Mouse (Mus musculus) heart, embryonic 13.5 days (tissue): ENCODE measurements around the gene Mrtfa. TPM values are rescaled to one million over a fixed set of nuclear protein-coding genes. Genes with fewer than 3 reads are reported as not detected.

Source experiments
- ATAC-seq: fragments of 200-750 bp; cut with Nextera tagmentation; 2 replicates; pipeline ENCODE4 v1.8.0; 2017; ENCODE audit warnings: moderate TSS enrichment; ENCODE audit not compliant: insufficient number of reproducible peaks, low FRiP score, low TSS enrichment; ENCODE audit errors: extremely low read depth
- H3K27ac ChIP-seq: fragments of 300-500 bp; sonication (generic); replicated peaks from 2 replicates; pipeline ENCODE4 v1.5.1; 2015; ENCODE audit warnings: moderate library complexity, mild to moderate bottlenecking, inconsistent platforms
- H3K27me3 ChIP-seq: fragments of 300-500 bp; sonication (generic); replicated peaks from 2 replicates; pipeline ENCODE4 v1.6.1; 2015; ENCODE audit warnings: mild to moderate bottlenecking, inconsistent platforms
- H3K36me3 ChIP-seq: fragments of 300-500 bp; sonication (generic); 2 replicates; pipeline ENCODE4 v1.6.1; 2015; ENCODE audit warnings: mild to moderate bottlenecking, inconsistent platforms
- H3K4me1 ChIP-seq: fragments of 300-500 bp; sonication (generic); 2 replicates; pipeline ENCODE4 v1.6.1; 2015; ENCODE audit warnings: inconsistent platforms
- H3K4me2 ChIP-seq: fragments of 300-500 bp; sonication (generic); 2 replicates; pipeline ENCODE4 v1.6.1; 2015; ENCODE audit warnings: inconsistent platforms, mild to moderate bottlenecking, moderate library complexity
- H3K4me3 ChIP-seq: fragments of 300-500 bp; sonication (generic); 2 replicates; pipeline ENCODE4 v1.5.1; 2015; ENCODE audit warnings: moderate library complexity, mild to moderate bottlenecking, inconsistent platforms
- H3K9ac ChIP-seq: fragments of 300-500 bp; sonication (generic); 2 replicates; pipeline ENCODE4 v1.6.1; 2015; ENCODE audit warnings: inconsistent platforms, mild to moderate bottlenecking, moderate library complexity
- H3K9me3 ChIP-seq: fragments of 300-500 bp; sonication (generic); 2 replicates; pipeline ENCODE4 v1.6.1; 2016; ENCODE audit warnings: inconsistent platforms
- WGBS: fragments of 180-500 bp; shearing (Covaris S2); methylation state at CpG from one replicate; pipeline ENCODE4 v1.1.7; 2015; ENCODE audit warnings: mixed read lengths; 5-methylcytosine and 5-hydroxymethylcytosine counted together
- polyA plus RNA-seq: library from polyadenylated mRNA; unstranded; fragments of >200 nt; fragmentation: Nextera tagmentation; extraction: Ambion mirVana; gene quantifications from 2 replicates; pipeline ENCODE4 v1.2.1, GENCODE M21; 2015

Gene Mrtfa
- polyA plus RNA-seq, 1 experiment from 2014 or later, result 13.9 TPM

DNA sequence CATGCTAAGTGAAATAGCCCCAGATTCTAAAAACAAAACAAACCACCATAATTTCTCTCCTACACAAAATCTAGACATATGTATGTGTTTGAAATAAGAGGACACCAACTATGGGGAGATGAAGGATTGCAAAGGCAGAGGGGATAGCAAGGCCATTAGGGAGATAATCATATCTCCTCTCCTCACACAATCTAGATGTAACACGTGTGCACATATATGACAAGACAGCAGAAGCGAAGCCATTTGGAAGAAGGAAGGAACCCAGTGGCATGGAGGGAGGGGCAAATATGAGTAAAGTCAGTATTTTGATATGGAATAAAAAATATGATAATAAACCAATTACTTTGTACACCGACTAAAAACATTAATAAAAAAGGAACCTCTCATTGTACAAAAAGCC, 91.9 kb downstream of the Mrtfa start:
- WGBS, result 71% methylated on average over 3 of the region's 3 CpGs
- H3K4me1 ChIP-seq, result peaks cover 46% of the 10 kb centered on the region
- no peak overlapping the region for H3K4me3 ChIP-seq

DNA sequence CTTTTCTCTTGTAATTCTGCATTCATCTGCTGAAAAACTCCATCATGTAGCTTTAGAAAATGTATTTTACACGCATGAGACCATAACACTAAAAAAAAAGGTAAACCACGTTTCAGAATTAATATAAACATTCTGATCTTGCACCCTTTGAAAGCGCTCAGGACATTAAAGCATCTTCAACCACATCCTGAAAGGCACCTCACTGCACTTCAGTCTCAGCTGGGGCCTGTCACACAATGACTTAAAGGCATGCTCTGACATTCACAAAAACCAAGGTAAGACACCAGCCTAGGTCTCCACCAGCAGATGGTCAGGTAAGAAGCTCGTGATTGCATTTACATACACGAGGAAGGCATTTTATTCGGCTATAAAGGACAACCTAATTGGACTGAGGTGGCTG, 92.7 kb downstream of the Mrtfa start:
- H3K27ac ChIP-seq, result peak overlapping the region; percentile 67; the same call in 1 of the 2 replicates
- 75% methylated on average over 6 of the region's 6 CpGs for WGBS

More for the DNA sequence above, 91.9 kb downstream of the Mrtfa start:
- Histone ChIP-seq H3K4me2 (no peak overlapping the region), H3K27me3 (no peaks in the 10 kb centered on the region), H3K27ac (no peak overlapping the region), H3K9me3 (no peaks in the 10 kb centered on the region), H3K9ac (no peak overlapping the region), H3K36me3 (no peaks in the 10 kb centered on the region)
- ATAC-seq, result no peak

DNA sequence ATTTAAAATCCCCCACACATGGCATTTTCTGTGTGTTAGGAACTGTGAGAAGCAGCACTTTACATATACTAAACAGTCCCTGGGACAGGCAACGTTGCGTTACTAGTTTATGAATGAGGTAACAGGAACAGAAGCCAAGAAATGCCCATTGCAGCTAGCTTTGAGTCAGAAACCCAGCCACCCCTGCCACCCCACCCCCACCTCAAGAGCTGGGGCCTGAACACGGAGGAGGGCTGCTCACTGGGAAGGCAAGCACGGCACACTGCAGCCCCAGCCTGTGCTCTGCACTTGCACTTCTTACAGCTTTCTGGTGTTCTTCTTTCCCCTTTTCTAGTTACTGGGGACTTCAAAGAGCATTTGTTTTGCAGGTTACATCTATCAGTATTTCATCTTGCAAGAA, 93.1 kb downstream of the Mrtfa start:
- H3K4me1 ChIP-seq, result peaks cover 34% of the 10 kb centered on the region
- no peaks in the 10 kb centered on the region for H3K36me3 ChIP-seq
- no peak for ATAC-seq
- no peak overlapping the region for H3K4me2 ChIP-seq
- 19% methylated on average over 4 of the region's 4 CpGs for whole genome bisulfite sequencing
- no peaks in the 10 kb centered on the region for H3K27me3 ChIP-seq
- peak overlapping the region; percentile 67 for H3K27ac ChIP-seq
- H3K9me3 ChIP-seq, result no peaks in the 10 kb centered on the region
- no peak overlapping the region for H3K4me3 ChIP-seq
- H3K9ac ChIP-seq, result no peak overlapping the region

More for the DNA sequence above, 92.7 kb downstream of the Mrtfa start:
- Histone ChIP-seq H3K4me1 (peaks cover 38% of the 10 kb centered on the region), H3K9me3 (no peaks in the 10 kb centered on the region), H3K4me3 (no peak overlapping the region), H3K27me3 (no peaks in the 10 kb centered on the region), H3K4me2 (no peak overlapping the region), H3K36me3 (no peaks in the 10 kb centered on the region), H3K9ac (no peak overlapping the region)
- ATAC-seq, result no peak

DNA sequence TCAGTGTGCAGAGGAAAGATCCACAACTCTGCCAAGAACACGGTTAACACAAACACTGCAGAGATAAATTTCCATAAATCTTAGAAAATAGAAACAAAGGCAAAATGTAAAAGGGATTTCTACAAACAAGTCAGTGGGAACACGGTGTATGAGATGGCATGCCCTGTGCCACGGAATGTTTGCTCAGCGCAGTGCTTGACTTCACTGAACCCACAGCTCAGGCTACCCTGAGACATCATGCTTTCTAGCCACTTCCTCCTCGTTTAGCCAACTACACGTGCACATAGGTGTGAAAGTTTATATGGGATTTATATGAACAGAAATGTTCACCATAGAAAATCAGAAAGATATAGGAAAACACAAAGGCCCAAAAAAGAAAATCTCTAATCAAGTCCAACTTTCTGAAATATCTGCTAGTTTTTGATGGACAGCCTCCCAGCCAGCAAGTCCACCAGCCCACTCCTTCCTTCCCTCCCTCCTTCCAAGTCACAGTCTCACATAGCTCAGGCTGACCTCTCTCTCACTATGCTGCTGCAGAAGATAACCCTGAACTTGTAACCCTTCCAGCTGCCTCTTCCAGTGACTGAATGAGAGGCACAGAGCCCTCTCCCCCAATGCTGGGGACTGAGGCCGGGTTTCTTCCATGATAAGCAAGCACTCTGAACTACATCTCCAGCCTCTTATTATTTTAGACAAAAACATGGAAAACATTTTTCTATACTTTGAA, 94.1 kb downstream of the Mrtfa start:
- H3K27me3 ChIP-seq, result no peaks in the 10 kb centered on the region
- no peak for ATAC-seq
- H3K9me3 ChIP-seq, result no peaks in the 10 kb centered on the region
- no peak overlapping the region for H3K4me3 ChIP-seq
- peak overlapping the region; percentile 48 for H3K27ac ChIP-seq
- no peaks in the 10 kb centered on the region for H3K36me3 ChIP-seq
- no peak overlapping the region for H3K4me2 ChIP-seq
- no peak overlapping the region for H3K9ac ChIP-seq
- WGBS, result 42% methylated on average over 7 of the region's 7 CpGs
- H3K4me1 ChIP-seq, result peaks cover 31% of the 10 kb centered on the region

DNA sequence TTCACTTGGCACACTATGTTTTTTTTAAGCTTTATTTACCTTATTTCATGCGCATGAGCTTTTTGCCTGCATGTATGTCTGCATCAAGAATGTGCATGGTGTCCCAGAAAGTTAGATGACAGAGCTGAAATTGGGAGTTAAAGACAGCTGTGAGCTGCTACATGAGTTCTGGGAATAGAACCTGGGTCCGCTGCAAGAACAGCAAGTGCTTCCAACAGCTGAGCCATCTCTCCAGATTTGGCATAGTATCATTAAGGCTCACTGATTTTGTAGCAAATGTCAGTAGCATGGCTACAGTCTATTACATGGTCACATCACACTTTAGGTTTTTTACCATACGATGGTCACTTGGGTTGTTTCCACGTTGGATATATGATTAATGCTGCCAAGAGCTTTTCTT, 97.5 kb downstream of the Mrtfa start:
- Histone ChIP-seq H3K36me3 (no peaks in the 10 kb centered on the region), H3K4me2 (no peak overlapping the region), H3K9me3 (no peaks in the 10 kb centered on the region), H3K9ac (no peak overlapping the region), H3K4me1 (peaks cover 22% of the 10 kb centered on the region), H3K27ac (no peak overlapping the region), H3K27me3 (no peaks in the 10 kb centered on the region), H3K4me3 (no peak overlapping the region)
- WGBS, result 83% methylated on average over 4 of the region's 4 CpGs
- no peak for ATAC-seq

DNA sequence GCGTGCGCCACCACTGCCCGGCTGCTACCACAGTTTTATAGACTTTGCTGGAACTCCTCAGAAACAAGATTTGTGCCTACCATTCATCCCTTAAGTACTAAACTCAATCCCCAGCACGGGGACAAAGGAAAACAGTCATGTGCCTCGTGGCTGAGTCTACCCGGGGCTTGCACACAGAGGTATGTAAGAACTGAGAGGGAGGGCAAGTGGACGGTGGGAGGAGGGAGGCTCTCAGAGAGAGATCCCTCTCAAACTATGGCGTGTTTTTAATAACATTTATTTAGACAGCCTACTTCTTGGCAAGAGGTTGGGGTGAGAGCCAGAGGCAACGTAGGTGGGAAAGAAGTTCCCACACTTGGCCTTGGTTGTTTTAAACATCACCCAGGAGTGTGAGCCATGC, 98.8 kb downstream of the Mrtfa start:
- H3K4me1 ChIP-seq, result peaks cover 22% of the 10 kb centered on the region
- 71% methylated on average over 9 of the region's 9 CpGs for whole genome bisulfite sequencing
- H3K36me3 ChIP-seq, result no peaks in the 10 kb centered on the region
- H3K4me3 ChIP-seq, result no peak overlapping the region
- H3K27me3 ChIP-seq, result no peaks in the 10 kb centered on the region
- H3K9me3 ChIP-seq, result no peaks in the 10 kb centered on the region
- no peak overlapping the region for H3K27ac ChIP-seq
- ATAC-seq, result no peak
- H3K9ac ChIP-seq, result no peak overlapping the region
- no peak overlapping the region for H3K4me2 ChIP-seq

DNA sequence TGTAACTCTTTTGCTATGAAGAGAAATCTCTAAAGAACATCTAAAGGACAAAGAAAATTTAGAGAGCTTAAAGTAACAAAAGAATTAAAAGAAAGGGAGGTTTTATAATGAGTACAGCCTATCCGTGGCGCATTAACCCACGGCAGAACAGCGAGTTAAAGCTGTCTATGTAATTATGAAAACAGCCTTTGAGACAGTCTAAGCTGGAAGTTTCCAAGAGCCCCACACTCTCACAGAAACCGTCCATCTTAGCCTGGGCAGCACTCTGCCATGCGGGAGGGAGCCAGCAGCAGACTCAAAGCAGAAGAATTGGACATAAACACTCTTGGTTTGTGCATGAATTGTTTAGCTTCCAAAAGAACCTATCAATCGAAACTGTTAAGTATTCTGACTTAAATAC, 103.0 kb downstream of the Mrtfa start:
- Histone ChIP-seq H3K4me1 (peaks cover 36% of the 10 kb centered on the region), H3K36me3 (no peaks in the 10 kb centered on the region), H3K27ac (peak overlapping the region; percentile 53), H3K4me3 (no peak overlapping the region), H3K4me2 (no peak overlapping the region), H3K9ac (no peak overlapping the region), H3K27me3 (no peaks in the 10 kb centered on the region), H3K9me3 (no peaks in the 10 kb centered on the region)
- 75% methylated on average over 7 of the region's 7 CpGs for WGBS
- no peak for ATAC-seq

DNA sequence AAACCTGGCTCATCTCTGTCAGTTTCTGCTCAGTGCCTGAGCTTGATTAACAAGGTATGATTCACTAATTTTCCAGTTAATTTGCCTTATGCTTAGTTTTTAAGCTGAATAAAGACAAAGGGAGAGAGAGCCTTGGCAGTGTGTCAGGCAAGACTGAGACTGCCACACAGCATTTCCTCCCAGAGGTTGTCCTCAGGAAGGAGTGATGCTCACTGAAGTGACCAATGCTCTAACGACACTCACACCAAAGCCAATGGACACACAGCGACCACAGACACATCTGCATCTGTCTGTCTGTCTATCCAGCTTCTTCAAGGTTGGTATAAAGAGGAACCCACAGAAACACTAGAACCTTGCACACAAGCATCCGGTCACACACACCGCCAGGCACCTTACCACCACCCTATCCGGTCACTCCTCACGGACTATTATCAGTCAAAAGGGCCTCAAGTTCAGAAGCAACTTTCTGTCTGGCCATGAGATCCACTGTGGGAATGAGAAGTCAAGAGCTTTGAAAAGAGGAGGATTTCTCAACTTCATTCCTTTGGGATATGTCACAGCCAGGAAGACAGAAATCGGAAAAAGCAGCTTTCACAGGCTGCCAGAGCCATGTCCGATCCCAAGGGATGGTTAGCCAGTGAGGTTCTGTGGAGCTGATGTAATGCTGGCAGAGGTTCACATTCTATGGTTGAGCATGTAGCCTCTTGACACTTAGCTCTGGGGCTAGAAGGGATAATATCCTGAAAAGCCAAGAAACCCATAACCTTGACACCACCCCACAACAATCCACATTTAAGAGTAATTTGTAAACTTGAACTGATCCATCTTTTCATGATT, 103.7 kb downstream of the Mrtfa start:
- H3K9ac ChIP-seq, result no peak overlapping the region
- no peaks in the 10 kb centered on the region for H3K36me3 ChIP-seq
- H3K4me1 ChIP-seq, result peaks cover 36% of the 10 kb centered on the region
- no peaks in the 10 kb centered on the region for H3K27me3 ChIP-seq
- H3K4me2 ChIP-seq, result 0 out of 2 replicates have a peak overlapping the region, but pooled peaks have one; percentile 8
- ATAC-seq, result no peak
- H3K9me3 ChIP-seq, result no peaks in the 10 kb centered on the region
- peak overlapping the region; percentile 78 for H3K27ac ChIP-seq
- WGBS, result 64% methylated on average over 8 of the region's 8 CpGs
- H3K4me3 ChIP-seq, result no peak overlapping the region

DNA sequence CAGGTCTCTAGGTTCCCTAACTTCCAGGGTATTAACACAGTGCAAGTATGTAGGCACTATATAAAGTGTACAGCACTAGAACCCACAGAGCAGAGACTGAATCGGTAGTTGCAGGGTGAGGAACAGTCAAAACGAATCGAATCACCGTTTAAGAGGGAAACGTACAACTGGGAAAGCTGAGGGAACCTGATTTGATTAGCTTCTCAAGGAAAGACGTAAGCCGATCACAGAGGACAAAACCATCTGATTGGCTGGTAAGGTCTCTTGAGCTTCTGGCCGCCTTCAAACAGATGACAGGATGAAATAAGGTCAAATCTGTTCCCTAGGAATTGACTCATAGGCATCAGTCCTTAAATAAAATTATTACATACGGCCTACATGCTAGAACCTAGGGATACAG, 106.7 kb downstream of the Mrtfa start:
- ATAC-seq, result no peak
- Histone ChIP-seq H3K36me3 (no peaks in the 10 kb centered on the region), H3K9me3 (no peaks in the 10 kb centered on the region), H3K9ac (no peak overlapping the region), H3K4me1 (peaks cover 46% of the 10 kb centered on the region), H3K4me2 (no peak overlapping the region), H3K27ac (peak overlapping the region; percentile 60), H3K4me3 (no peak overlapping the region), H3K27me3 (no peaks in the 10 kb centered on the region)
- WGBS, result 82% methylated on average over 9 of the region's 9 CpGs

DNA sequence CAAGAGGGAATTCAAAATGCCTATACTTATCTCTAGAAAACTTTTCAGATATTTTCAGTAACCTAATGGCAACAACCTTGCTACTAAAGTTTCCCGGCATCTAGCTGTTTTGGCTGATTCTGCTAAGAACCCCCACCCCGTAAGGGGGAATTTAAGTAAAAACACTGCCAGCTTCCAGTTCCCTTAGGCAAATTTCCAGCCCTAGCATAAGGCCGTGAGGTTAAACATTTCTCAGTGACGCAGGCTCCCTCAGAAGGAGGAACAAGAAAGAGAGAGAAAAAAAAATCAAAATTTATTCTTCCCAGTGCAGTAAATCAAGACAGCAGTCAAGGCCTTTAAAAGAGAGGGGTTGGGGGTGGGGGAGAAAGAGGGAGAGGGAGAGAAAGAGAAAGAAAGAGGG, 107.3 kb downstream of the Mrtfa start:
- no peak for ATAC-seq
- Histone ChIP-seq H3K9me3 (no peaks in the 10 kb centered on the region), H3K36me3 (no peaks in the 10 kb centered on the region), H3K27me3 (no peaks in the 10 kb centered on the region), H3K27ac (peak overlapping the region; percentile 60), H3K4me3 (no peak overlapping the region), H3K4me2 (no peak overlapping the region), H3K9ac (no peak overlapping the region), H3K4me1 (peaks cover 46% of the 10 kb centered on the region)
- 60% methylated on average over 4 of the region's 4 CpGs for WGBS

DNA sequence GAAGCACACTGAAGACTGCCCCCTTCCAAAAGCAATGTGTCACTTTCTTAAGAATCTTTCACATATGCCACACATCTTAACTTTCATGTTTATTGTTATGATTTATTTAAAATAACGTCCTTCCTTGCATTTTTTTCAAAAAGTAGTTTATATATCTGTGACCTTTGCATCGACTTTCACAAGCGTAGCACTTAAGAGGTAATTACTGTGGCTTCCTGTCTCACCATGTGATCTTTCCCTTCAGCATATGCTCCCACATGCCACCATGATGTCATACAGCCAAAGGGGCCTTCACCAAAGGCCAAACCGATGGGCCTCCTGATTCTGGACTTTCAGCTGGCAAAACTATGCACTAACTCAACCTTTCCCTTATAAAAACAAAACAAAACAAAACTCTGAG, 109.3 kb downstream of the Mrtfa start:
- H3K4me2 ChIP-seq, result no peak overlapping the region
- H3K27me3 ChIP-seq, result no peaks in the 10 kb centered on the region
- 67% methylated on average over 4 of the region's 4 CpGs for WGBS
- ATAC-seq, result no peak
- no peaks in the 10 kb centered on the region for H3K9me3 ChIP-seq
- H3K9ac ChIP-seq, result no peak overlapping the region
- no peak overlapping the region for H3K4me3 ChIP-seq
- peaks cover 30% of the 10 kb centered on the region for H3K4me1 ChIP-seq
- H3K27ac ChIP-seq, result no peak overlapping the region
- H3K36me3 ChIP-seq, result no peaks in the 10 kb centered on the region
